Mouse (Mus musculus) layer of hippocampus, adult 8-10 months (tissue): ENCODE results near the gene 1700029J07Rik. TPM values are rescaled to one million over a fixed set of nuclear protein-coding genes. Genes with fewer than 3 reads are reported as not detected.

ENCODE experiments used
- DNase-seq, 2 experiments: peaks; one replicate each; pipeline ENCODE4 v3.0.0; 2022; ENCODE audit warnings: low spot score in 2 of 2
- total RNA-seq, 4 experiments: library from RNA; stranded (reverse); gene quantifications; 2 replicates each; pipeline ENCODE4 v1.2.4; 2022

1700029J07Rik gene
- total RNA-seq = 1 to 10 TPM; 2.5 to 4.6 (median 3.7) TPM

DNA sequence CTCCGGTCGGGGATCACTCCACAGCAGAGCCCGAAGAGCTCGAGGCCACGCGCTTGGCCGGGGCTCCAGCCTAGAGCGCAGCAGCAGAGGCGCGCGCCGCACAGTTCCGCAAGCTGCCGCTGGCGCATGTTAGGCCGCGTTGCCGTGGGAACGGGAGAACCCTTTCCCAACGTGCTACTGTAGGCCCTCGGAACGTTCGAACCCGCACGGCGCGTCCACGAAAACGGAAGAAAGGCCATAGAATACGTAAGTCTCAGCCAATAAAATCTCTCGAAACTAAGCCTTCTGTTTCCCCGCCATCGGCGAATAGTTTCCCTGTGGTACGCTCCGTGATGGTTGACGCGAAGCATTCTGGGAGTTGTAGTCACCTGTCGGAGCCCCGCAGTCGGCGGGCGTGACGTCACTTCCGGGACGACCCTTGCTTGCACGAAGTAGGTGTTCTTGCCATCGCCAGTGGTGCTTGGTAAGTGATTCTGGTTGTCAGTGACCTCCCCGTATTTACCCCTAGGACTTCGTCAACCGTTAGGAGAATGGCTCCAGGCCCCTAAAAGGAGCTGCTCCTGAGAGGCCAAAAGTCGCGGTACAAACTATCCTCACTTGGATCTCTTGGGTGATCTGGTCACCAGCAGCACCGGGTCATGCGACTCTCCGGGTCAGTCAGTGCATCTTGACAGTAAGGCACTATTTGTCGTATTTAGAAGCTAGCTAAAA lies at the start of gene 1700029J07Rik, which contains the start of gene Ufsp2:
TSS of gene 1700029J07Rik (minus strand) at position 127 of the 711 bp plus-strand sequence.
TSS of gene Ufsp2 (plus strand) at position 403 of the 711 bp plus-strand sequence.
- DNase-seq = peak; percentile 98

DNA sequence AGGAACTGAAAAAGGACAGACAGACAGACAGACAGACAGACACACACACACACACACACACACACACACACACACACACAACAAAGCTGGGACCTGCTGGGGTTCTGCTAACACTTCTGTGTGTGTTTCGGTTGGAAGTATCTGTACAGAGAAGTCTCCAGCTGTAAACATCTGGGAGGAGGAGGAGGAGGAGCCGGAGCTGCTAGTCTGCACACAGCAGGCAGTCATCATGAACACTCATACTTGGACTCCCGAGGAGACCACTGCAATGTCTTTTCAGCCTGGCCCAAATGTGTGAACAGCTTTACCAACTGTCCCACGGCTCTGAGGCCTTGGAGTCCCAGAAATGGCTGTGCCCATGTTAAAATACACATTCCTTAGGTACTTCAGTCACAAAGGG lies 49.3 kb upstream of the 1700029J07Rik start:
- no peak for DNase-seq

DNA sequence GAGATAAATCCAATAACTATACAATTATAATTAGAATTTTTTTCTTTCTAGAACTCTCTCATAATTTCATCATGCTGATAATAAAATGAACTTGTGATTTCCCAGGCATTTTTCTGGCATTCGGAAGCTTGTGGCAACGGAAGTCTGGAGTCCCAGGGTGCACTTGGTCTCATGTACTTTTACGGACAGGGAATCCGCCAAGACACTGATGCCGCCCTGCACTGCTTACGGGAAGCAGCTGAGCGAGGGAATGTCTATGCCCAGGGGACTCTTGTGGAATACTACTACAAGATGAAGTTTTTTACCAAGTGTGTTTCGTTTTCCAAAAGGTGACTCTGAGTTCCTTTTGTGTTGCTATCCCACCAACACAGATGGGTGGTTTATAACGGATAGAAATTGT lies 47.7 kb upstream of the 1700029J07Rik start:
- DNase-seq = no peak

DNA sequence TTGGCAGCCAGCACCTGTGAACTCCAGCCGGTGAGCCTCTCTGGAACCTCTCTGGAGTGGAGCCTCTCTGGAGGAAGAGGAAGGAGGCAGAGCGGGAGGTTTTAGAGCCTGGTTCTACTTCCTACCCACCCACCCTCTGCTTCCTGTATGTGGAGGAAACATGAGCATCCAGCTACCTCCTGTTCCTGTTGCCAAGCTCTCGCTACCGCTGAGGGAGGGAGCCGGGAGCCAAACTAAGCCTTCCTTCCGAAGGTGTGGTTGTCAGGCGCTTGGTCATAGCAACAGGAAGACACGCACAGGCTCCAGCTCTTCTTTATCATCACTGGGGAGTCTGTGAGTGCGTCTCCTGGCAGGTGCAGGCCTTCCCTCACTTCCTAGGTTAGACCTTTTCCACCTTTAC lies 47.2 kb upstream of the 1700029J07Rik start:
- DNase-seq = no peak

DNA sequence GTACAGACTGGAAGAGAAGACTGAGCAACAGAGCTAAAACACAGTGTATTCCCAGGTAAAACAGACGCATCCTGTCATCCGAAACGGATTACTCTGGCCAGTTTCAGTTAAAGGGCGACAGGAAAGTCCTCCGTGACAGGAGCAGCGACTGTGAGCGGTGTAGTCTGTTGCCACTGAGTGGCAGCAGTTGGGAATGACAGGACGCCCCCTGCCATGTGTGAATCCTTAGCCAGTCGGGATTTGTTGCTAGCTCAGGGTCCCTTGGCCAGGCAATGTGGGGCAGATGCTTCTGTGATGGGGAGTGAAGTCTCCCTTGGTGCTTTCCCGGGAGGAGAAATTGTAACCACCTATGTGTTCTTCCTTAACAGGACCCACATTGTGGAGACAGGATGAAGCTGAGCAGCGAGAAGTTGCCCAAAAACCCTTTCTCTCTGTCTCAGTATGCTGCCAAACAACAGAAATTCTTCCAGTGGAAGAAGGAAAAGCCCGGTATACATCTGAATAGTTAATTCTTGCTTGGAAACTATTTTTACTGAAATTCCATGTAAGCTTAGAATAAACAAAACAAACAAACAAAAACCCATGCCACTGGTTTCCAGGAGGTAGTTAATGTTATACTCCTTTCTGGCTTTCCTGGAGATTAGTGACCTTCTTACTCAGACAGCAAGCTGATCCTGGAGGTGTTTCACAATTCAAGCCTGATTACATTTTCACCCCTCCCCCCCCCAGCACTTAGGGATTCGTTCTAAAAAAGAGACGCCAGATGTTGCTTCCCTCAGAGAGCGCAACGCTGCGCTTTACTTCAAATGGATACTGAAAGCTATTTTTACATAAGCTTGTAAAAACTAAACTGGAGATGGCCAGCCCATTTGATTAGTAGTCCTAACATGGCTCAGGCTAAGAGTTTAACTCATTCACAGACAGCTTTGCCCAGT lies 36.0 kb upstream of the 1700029J07Rik start:
- no peak for DNase-seq

DNA sequence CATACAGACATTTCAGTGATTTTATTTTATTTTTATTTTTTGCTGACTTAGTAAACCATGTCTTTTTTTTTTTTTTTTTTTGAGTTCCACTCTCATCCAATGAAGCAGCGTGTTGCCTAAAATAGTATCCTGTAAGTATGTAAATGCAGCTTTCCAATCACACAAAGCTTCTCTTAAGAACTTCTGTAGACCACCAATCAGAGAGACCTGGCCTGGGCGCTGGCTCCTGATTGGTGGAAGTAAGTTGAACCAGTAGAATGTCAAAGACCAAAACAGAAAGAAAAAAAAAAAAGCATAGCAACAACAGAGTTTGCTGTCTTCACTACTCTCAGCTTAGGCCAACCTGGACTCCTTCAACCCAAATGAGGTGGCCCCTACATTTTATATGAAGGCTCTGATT lies 35.3 kb upstream of the 1700029J07Rik start:
- no peak for DNase-seq

DNA sequence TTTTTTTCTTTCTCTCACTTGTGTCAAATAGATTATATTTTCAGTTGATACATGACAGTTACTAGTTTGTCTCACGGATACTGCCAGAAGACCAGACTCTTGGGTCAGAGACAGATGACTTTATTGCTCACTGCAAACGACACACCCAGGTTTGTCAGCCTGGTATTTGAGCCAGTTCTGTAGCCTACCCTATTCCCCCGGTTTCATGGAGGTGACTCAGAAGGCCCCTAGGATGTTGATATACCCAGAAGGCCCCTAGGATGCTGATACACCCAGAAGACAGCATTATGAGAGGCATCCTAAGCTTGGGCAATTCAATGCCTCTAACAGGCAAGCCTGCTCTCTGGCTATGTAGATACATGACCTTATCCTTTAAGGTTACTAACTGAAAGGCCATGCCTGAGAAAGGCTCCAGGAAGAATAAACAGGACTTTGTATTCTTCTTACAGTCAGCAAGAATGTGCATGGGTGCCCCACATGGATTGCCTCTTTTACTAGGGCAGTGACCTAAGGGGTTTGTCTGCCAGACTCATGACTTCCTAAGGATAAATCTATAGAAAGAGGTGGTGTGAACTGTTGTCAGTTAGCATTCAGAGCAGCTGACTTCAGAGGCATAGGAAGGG lies 32.1 kb upstream of the 1700029J07Rik start:
- DNase-seq = no peak

DNA sequence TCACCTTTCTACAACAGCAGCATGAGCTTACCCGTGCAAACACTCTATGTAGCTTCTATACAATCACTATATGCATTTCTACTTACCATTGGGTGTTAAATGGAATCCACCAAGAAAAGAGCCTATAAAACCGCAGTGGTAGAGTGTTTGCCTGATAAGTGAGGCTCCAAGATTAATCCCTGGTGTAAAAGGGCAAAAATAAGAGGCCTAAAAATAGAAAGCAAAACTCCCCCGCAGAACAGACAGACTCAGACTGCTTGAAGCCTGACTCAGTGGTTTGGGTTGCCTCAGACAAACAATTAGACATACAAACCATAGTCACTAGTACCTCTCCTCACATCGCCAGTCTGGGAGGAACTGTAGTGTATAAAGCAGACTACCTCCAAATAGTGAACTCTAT lies 30.5 kb upstream of the 1700029J07Rik start, which contains the start of gene Ankrd37:
TSS of gene Ankrd37 (minus strand) at position 112 of the 400 bp plus-strand sequence.
- no peak for DNase-seq

DNA sequence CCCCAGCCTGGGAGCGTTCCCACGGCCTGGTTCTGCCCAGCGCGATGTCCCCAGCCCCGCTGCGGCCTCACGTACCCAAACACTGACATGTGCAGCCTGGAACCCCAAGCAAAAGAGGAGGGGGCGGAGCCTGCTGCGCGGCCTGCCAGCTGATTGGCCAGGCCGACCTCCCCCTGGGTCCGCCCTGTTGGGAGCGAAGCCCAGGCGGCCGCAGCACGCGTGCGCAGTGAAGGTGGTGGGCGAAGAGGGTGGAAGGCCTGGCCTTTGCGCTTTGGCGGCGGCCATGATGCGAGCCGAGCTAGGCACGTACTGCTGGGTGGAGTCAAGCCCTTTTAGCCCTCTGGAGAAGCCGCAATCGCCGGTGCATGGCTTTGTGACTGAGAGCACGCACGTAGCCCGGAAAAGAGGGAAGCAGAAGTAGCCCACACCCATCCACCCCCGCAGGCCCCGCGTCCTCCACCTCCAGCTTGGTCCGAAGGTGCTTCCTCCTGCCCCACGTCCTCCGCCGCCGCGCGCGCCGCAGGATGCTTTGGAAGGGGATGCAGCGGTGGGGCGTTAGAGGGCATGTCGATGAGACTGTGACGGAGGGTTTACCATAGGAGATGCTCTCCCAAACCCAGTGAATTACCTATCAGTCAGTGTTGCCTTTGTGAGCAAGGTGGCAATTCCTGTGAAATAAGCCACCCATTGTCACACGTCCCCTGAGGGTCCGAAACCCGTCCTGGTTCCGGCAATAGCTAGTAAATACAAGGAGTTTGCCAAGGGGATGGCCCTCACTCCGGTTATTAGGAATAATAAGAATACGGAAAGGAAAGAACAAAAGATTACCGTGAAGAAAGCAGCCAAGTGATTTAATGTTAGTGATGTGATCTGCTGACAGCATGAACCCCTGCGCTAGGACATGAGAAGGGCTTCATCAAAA lies 25.0 kb upstream of the 1700029J07Rik start:
- peak; percentile 97 for DNase-seq

DNA sequence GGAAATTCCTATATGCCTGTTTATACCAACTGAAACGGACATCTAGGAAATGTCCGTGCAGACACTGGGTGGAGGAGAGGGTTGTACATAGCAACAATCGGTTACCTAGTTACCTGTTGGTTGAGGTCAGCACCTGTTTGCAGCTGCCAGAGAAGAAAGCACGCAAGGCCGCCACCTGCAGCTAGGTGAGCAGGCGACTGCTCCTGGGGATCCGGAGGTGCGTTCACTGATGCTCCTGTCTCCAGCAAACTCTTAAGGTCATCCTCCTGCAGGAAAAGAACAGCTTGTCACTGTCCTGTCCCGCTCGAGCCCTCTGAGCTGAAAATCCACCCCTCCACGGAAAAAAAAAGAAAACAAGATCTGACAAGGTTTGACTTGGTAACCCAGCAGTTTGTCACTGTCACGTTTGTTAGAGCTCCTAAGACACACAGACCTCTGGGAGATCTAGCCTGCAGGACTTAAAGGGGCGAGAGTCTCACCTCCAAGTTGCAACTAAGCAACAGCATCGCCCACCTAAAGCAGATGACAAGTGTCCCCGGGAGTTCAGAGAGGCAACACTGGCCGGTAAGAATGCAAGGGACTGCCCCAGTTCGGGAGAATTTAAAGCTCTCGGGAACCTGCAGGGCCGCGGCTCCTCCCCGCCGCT lies 24.2 kb upstream of the 1700029J07Rik start, which contains the start of gene Lrp2bp:
TSS of gene Lrp2bp (plus strand) at position 166 of the 646 bp plus-strand sequence.
- DNase-seq = no peak

DNA sequence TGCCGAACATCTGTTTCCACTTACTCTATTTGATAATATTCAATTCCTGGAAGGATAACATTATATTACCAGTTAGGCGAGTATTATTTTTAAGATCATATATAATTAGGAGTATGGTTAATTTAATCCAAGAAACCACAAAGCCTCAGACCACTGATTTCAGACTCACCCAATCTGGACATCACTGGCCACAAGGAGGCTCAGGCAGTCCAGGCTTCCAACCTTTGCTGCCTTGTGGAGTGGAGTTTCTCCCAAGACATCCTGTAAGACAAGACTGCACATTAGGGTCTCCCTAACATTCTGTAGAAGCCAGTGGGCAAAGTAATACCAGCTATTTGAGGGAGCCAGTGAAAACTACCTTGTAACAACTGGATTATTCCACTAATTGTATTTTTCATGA lies 23.2 kb upstream of the 1700029J07Rik start:
- no peak for DNase-seq

DNA sequence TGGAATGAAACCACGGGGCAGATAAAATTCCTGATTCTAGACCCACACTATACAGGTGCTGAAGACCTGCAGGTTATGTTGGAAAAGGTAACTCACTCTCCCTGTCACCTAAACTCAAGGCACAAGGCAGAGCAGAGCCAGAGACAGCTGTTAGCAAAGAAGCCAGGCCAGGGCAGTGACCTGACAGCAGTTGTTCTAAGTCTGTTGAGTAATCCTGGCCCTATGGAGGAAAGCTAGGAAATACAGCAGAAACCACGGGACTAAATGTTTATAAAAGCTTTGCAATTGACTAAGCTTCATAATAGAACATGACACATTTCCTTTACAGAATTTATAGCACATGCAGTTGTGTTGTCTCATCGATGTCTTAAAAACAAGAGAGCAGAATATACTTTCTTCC lies 20.5 kb upstream of the 1700029J07Rik start:
- DNase-seq = no peak

DNA sequence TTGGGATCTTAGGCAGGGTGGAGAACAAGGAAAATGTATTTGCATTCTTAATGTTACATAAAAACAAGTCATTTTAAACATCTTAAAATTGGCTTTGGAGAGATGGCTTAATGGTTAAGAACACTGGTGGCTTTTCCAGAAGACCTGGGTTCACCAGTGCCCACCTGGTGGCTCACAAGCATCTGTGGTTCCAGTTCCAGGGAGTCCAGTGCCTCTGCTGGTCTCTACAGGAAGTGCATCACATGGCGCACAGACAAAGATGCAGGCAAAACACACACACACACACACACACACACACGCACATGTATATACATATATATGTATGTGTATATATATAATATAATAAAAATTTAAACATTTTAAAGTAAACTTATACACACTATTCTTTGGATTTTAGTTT lies 19.1 kb upstream of the 1700029J07Rik start:
- DNase-seq = no peak

DNA sequence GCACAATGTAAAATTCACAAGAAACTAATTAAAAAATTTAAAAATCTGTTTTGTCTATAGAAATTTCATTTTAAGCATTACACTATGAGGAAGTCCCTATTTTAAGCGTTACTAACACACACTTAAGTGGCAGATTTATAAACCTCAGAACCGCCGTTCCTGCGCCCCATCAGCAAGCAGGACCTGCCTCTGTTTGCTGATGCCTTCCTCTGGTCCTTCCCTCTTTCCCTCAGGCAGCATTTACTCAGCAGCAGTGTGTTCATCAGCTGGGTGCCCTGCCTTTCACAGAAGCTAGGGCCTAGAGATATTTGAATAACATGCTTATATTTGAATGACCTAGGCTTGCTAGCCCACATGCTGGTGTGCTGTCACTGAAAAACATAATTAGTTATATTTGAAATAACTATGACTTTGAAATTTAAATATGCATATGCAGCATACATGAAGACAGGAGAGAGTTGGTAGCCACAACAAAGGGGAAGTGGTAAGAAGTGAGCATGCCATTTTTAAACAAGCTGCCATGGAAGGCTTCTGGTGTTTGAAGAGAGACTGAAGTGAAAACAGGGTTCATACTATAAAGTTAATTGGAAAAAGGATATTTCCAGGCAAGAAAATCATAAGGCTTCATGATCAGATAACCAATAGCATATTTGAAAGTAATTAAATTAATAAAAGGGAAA lies 15.7 kb upstream of the 1700029J07Rik start:
- no peak for DNase-seq

DNA sequence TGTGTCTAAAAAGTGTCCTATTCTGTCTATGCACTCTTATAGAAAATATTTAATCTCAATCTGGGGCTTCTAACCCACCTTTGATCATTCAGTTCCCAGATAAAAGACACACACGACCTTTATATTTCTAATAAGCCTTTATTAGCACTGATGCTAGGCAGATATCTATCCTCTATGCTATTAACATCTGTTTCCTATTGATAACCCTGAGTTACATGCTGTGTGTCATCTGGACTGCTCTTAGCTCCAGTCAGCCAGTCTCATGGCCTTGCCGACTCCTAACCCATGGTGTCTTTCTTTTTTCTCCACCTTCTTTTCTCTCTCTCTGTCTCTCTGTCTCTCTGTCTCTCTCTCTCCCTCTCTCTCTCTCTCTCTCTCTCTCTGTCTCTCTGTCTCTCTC lies 13.1 kb upstream of the 1700029J07Rik start:
- no peak for DNase-seq

DNA sequence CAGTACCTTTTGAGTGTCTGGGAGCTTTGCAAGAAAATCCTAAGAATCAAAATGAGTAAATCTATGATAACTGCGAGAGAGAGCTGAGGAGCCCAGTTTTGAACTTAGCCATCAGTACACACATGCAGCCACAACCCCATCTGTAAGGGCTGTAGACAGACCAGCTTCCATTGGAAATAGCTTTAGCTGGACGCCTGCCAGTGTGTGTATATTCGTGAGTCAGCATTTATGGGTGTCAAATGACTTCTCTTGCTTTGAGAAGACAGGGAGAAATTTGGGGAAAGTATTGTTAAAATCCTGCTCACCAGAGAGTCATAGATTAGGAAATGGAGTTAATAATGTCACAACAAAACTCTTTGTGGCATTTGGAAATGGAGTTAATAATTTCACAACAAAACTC lies 11.6 kb upstream of the 1700029J07Rik start:
- no peak for DNase-seq

DNA sequence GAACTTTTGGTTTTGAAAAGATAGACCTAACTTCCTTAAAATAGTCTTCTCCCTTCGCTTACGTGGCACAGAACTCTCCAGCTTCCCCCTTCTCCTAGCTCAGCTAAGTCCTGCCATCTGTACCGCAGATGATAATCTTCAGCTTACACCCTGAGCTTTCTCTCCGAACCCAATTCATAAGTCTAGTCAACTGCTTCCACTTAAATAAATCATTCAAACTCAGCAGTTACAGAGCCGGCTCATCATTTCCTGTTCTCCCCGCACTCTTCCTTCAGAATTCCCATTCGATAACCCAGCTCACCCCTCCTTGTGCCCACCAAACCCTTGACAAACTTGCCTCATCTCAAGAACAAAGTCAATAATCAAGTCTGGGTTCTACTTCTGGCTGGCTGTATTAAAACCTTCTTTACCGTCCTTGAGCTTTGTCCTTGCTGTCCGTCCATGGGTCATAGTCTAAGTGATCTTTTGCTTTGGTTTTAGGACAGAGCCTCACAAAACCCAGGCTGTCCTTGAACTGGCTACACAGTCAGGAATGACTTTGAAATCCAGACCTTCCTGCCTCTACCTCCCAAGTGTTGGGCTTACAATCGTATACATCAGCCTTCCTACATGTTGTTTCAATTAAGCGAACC lies 901 bp upstream of the 1700029J07Rik start:
- DNase-seq = no peak

DNA sequence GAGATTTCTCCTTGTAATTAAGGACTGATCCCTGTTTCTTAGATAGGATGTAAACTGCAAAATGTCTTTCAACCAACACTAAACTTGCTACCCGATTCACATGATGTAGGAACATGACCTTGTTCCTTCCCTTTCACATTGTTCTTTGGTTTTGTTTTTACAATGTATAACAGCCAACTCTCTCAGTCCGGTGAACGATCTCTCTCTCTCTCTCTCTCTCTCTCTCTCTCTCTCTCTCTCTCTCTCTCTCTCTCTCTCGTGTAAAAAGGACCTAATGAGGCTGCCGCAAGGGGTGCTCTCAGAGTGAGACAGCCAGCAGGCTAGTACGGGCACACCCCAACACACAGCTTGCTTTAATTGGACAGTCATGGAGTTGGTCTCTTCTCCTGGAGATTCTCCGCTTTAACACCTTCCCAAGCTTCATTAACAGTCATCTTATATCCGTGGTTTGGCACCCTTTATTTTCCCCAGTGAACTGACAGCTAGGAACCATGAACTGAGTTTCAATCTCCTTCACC lies 1.0 kb downstream of the 1700029J07Rik start:
- no peak for DNase-seq

DNA sequence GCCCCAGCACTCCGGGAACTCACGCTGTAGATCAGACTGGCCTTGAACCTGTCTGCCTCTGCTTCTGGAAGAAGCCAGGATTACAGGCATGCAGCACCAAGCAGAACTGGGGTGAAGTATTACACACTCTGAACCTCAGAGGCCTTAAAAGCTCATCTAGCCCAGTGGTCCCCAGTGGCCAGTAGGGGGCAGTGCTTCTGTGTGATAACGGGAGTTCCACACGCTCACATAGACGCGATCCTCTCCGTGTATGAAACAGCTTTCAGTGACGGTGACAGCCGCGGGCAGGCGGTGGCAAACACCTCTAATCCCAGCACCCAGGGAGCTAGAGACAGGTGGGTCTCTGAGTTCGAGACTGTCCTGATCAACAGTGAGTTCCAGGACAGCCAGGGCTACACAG lies 4.2 kb downstream of the 1700029J07Rik start:
- no peak for DNase-seq
